Mouse (Mus musculus) stomach, postnatal 0 days (tissue): ENCODE data around the gene Map2k5.

Experiments used
- CTCF ChIP-seq: IDR thresholded peaks from 2 replicates; pipeline ENCODE4 v1.5.1; 2016; ENCODE audit warnings: antibody characterized with exemption, low read depth, mild to moderate bottlenecking, moderate library complexity
- EP300 ChIP-seq: optimal IDR thresholded peaks from 2 replicates; pipeline ENCODE3; 2016; ENCODE audit warnings: antibody characterized with exemption

- no peak for TF ChIP-seq CTCF
- no peak for TF ChIP-seq EP300
Measured at GRCm38 (mm10) chr9:63203461-63203860, 174.2 kb downstream of the Map2k5 start.
